Mouse (Mus musculus) liver, adult 2 months (tissue): ENCODE data around the gene Sept14.

ENCODE experiments used
- CTCF ChIP-seq: fragments of 200-500 bp; IDR thresholded peaks from 2 replicates; pipeline ENCODE4 v1.5.1; 2011; ENCODE audit warnings: low read depth, low read length, control low read depth
- POLR2A ChIP-seq: fragments of 200-500 bp; IDR thresholded peaks from 2 replicates; pipeline ENCODE4 v1.6.1; 2011; ENCODE audit warnings: low read length, control low read depth; ENCODE audit not compliant: insufficient read depth; ENCODE audit errors: extremely low read depth

GRCm38 (mm10) chr5:129664090-129664489 is 44.2 kb downstream of the Sept14 start:
- no peak for TF ChIP-seq CTCF
- no peak for TF ChIP-seq POLR2A
